Mouse (Mus musculus): ENCODE results near the gene Gm9513.
A peak's percentile ranks its signal among the peaks of the same experiment; 100 is the strongest.

The Gm9513 gene

GRCm38 (mm10) chr9:36475338-36475737, at the start of gene Gm9513:
Gene Gm9513, plus strand, starts transcription at chr9:36475638.
- DNase-seq (ENCODE audit: low read depth) = no peak

GRCm38 (mm10) chr9:36431584-36431983, 43.9 kb upstream of the Gm9513 start, which contains the start of gene Gm7257:
Gene Gm7257, plus strand, starts transcription at chr9:36431884.
- no peak for DNase-seq (ENCODE audit: low read depth)

DNA sequence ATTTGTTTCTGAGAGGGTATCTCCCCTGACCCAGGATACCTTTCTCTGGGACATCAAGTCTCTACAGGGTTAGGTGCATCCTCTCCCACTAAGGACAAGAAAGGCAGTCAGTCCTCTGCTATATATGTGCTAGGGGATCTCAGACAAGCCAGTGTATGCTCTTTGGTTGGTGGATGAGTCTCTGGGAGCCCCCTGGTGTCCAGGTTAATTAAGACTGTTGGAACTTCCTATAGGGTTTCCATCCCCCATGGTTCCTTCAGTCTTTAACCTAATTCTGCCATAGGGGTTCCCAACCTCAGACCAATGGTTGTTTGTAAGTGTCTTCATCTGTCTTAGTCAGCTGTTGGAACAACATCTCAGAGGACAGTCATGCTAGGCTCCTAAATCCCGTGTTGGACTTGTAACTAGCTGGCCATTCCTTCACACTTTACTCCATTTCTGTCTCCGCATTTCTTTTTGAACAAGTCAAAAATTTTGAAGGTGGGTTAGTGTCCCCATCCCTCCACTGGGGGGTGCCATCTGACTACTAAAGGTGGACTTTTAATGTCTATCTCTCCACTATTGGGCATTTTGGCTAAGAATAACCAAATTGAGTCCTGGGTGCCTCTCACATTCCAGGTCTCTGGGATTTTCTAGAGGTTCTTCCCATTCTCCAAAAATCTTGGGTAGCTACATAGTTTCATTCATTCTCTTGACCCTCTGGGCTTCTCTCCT, 40.2 kb upstream of the Gm9513 start:
- peak; percentile 27 for DNase-seq (ENCODE audit: low read depth)

GRCm38 (mm10) chr9:36494501-36495220, 19.2 kb downstream of the Gm9513 start:
- no peak for DNase-seq (ENCODE audit: low read depth)

- DNase-seq (ENCODE audit: low read depth) = no peak
These were observed 20.4 kb downstream of the Gm9513 start for GRCm38 (mm10) chr9:36495824-36496223.

DNA sequence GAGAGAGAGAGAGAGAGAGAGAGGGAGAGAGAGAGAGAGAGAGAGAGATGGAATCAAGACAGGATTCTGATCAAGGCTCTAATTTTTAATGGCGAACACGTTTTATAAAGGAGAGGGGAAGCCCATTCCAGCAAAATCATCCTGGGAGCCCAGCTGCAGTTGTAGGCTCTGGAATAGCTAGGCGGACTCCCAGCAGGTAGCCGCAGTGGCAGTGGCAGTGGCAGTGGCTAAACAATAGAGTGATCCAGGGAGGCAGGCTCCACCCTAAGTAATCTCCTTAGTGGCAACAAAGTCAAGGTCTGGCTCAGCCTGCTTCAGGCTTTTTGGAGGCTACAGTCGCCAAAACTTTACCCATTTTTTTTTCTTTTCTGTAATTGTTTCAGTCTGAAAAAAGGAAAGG, 28.8 kb downstream of the Gm9513 start:
- no peak for DNase-seq (ENCODE audit: low read depth)

All from 416B (cell line).